Mouse (Mus musculus) embryonic fibroblast, embryonic 13.5 days (primary cell): ENCODE results near the gene Gpatch4. TPM values are rescaled to one million over a fixed set of nuclear protein-coding genes. Genes with fewer than 3 reads are reported as not detected.

ENCODE experiments used
- H3K27ac ChIP-seq: 2 replicates; pipeline ENCODE4 v1.5.1; 2012; ENCODE audit warnings: low read length, control low read depth, inconsistent platforms; ENCODE audit not compliant: insufficient read depth
- H3K4me1 ChIP-seq: 2 replicates; pipeline ENCODE4 v1.6.1; 2011; ENCODE audit warnings: low read length; ENCODE audit not compliant: control insufficient read depth, insufficient read depth
- H3K4me3 ChIP-seq: 2 replicates; pipeline ENCODE4 v1.5.1; 2011; ENCODE audit warnings: mild to moderate bottlenecking, control low read depth, low read length; ENCODE audit not compliant: insufficient read depth
- CTCF ChIP-seq: IDR thresholded peaks from 2 replicates; pipeline ENCODE4 v1.5.1; 2011; ENCODE audit warnings: mild to moderate bottlenecking, control low read depth, low read length, moderate library complexity, borderline replicate concordance; ENCODE audit not compliant: insufficient read depth
- POLR2A ChIP-seq: IDR thresholded peaks from 2 replicates; pipeline ENCODE4 v1.6.1; 2011; ENCODE audit warnings: low read depth, mild to moderate bottlenecking, control low read depth, low read length, moderate library complexity
- polyA plus RNA-seq: library from polyadenylated mRNA; stranded (reverse); fragments of >200 nt; gene quantifications from 2 replicates; pipeline ENCODE4 v1.2.4, GENCODE M21; 2011; ENCODE audit warnings: low read depth; ENCODE audit not compliant: missing spikeins, insufficient read length

Gene Gpatch4
- 20.1 and 23.3 TPM in 2 replicates for polyA plus RNA-seq

DNA sequence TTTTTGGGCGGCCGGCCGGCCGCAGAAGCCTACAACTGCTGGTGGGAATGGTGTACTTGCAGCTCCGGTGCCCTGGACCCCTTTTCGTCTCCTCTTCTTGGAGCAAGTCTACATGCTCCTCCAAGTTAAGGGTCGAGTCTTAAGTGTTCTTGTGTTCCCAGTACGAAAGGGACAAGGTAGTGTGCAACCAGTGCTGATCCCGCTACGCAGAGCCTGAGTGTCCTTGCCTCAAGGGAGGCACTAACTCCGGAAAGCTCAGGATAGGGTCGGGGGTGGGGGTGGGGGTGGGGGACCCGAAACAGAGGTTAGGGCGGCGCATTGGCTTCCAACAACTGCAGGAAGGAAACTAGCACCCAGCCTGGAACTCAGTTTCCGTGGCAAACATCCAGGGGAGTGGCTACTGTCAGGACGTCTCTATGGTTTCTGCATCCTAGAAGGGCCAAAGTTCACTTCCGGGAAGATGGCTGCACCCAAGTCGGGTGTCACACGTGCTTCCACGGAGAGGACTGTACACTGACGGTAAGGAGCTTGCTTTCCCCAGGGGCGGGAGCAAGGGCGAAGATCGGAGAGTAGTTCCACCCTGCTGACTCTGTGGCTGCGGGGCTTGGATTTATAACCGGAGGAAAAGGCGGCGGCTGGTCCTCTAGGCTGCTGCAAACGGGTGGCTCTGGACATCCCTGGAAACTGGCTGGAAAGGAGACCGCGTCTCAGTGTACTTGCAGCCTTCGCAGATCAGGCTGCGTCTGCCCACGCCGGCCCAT, at the start of gene Gpatch4:
TSS of gene Gpatch4 (plus strand) at position 448 of the 761 bp plus-strand sequence.
- Histone ChIP-seq H3K4me1 (no peaks in the 10 kb centered on the region), H3K4me3 (peak within 1 kb of the TSS; percentile 75), H3K27ac (no peak within 1 kb of the TSS; the same call in 1 of the 2 replicates)
- TF ChIP-seq CTCF (no peak), POLR2A (peak; percentile 72)

DNA sequence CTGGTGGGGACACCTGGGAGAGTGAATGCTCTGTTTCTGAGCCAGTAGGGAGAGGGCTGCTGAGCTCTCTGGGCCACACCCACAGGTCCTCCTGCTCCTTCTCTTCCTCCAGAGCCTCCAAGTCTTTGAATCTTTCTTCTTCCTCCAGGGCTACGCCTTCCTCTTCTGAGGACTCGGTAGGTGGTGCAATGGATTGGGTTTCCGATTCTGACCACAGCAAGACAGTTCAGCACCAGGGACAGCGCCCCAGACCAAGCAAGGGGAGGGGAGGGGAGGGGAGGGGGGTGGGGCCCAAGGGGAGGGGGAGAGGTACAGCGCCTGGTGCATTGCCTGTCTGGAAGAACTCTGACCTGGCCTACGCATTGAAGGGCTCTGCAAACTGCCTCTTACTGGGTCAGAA, 49.5 kb upstream of the Gpatch4 start:
- TF ChIP-seq POLR2A (no peak), CTCF (no peak)
- no peak overlapping the region for H3K27ac ChIP-seq
- H3K4me3 ChIP-seq = no peak overlapping the region
- H3K4me1 ChIP-seq = no peaks in the 10 kb centered on the region

DNA sequence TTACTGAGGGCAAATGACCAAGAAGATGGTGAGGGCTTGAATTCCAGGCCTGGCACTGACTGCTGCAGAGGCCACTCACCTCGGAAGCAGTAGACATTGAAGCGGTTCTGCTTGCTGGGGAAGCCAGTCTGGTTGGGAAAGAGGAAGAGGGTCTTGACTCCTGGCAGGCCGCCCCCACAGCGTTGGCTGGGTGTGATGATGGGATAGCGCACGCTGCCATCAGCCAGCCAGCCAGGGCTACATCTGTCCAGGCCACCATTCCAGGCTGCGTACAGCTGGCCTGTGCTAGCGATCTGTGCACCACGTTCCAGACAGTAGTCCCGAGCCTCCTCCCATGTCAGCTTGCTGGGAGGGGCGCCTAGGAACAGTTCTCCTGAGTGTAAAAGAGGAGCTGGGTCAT, 47.6 kb upstream of the Gpatch4 start:
- TF ChIP-seq POLR2A (no peak), CTCF (no peak)
- Histone ChIP-seq H3K27ac (no peak overlapping the region), H3K4me1 (no peaks in the 10 kb centered on the region), H3K4me3 (no peak overlapping the region)

DNA sequence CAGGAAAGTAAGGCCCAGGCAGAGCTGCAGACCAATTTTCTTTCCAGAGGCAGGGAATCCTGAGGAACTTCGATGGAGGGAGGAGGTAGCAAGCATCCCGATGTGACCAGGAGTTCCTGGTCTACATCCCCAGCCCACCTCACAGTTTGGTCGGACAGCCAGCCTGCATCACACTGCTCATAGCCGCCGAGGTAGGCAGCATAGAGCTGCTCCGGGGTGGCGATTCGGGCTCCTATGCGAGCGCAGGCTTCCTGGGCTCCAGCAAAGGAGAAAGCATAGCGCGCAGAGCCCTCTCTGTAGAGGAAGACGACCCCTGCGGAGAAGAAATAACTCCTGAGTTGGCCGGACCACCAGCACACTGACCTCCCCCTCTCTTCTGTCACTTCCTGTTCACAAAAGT, 46.5 kb upstream of the Gpatch4 start:
- H3K27ac ChIP-seq = no peak overlapping the region
- H3K4me1 ChIP-seq = no peaks in the 10 kb centered on the region
- no peak for TF ChIP-seq CTCF
- no peak overlapping the region for H3K4me3 ChIP-seq

DNA sequence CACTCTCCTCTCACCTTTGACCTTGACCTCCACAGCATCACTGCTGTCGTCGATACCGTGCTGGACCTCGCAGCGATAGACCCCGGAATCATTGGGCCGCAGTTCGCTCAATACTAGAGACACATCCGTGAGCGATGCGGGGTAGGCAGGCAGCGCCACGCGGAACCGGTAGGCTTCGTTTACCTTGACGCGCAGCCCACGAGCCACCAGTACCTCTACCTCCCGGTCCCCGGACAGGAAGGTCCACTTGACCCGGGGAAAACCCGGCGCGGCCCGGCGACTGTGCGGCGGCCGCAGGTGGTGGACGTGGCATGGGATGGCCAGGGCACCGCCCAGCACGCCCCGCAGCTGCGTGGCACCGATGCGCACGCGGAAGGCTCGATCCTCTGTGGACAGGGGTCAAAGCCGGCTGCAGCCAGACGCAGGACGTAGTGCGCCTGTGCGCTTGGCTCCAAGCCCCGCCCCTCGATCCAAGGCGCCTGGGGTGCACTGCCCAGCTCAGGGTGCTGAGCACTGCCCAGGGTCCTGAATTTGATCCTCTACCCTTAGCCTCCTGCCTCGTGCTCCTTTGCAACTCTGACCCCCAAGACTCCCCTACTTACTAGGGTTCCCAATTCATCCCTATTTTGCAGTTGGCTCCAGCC, 45.8 kb upstream of the Gpatch4 start:
- H3K27ac ChIP-seq = no peak overlapping the region
- peak overlapping the region; percentile 9 for H3K4me3 ChIP-seq
- no peaks in the 10 kb centered on the region for H3K4me1 ChIP-seq
- no peak for TF ChIP-seq CTCF
- no peak for TF ChIP-seq POLR2A

DNA sequence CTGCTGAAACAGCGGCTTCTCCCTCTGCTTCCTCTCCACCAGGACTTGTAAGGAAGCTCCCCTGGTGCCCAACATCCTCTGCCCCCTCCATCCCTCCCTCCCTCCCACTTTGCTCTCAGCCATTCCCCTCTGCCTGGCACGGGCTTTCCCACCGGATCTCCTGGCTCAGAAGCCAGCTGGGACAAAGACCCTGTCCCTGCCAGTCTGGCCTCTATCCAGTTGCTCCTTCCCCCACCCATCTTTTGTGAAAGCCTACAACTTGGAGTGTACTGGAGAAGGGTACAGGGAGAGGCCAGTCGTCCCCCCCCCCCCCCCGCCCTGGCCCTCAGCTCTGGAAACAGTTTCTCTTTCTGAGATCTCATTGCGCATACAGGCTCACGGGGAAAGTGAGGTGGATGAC, 44.2 kb upstream of the Gpatch4 start:
- Histone ChIP-seq H3K4me1 (no peaks in the 10 kb centered on the region), H3K27ac (no peak overlapping the region), H3K4me3 (no peak overlapping the region)
- TF ChIP-seq POLR2A (no peak), CTCF (no peak)

DNA sequence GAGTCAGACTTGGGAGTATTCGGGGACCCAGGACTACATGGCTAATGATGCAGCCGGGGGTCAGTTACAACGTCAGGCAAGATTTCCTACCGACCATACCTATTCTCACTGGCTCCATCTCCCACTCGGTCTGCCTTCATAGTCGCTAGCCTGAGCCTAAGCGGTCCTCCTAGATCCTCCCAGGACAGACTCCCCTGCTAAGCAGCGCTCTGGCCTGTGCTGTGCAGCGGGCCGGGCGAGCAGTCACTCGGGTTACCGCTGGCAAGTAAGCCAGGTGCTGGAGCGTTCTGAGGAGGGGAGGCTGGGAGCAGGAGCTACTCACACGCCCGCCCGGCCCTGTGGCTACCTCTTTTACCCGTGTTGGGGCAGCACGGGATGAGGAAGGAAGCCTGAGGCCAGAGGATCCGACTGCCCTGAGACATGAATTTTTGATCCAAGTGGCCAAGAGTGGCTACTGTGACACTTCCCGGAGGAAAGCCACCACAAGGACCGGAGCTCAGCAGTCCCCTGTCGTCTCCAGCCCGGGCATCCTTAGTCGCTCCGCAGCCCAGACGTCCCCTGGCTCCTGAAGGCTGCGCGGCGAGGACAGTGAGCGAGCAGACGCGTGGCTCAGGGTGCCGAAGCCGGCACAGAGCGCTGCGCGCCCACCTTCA, 43.5 kb upstream of the Gpatch4 start:
- H3K4me1 ChIP-seq = no peaks in the 10 kb centered on the region

DNA sequence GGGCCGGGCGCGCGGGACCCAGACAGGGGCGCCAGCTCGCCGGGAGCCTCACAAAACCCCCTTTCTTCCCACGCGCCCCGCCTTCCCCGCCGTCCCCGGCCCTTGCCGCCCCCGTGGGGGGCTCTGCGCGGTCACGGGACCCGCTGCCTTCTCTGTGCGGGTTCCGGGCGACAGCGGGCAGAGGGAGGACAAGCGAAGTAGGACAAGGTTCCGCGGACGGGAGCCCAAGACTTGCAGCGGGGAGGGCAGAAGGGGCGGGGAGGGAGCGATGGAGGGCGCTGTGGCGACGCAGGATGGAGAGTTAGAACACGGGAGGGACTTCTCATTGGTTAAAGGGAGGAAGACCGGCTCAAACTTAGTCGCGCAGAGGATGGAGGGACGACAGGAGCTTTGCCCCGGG, 42.7 kb upstream of the Gpatch4 start, which contains the start of gene Bcan:
TSS of gene Bcan (minus strand) at position 50 of the 400 bp plus-strand sequence.
- no peaks in the 10 kb centered on the region for H3K4me1 ChIP-seq
- no peak within 1 kb of the TSS for H3K4me3 ChIP-seq
- no peak for TF ChIP-seq CTCF
- TF ChIP-seq POLR2A = no peak
- H3K27ac ChIP-seq = no peak within 1 kb of the TSS

More for the DNA sequence above, 43.5 kb upstream of the Gpatch4 start:
- Histone ChIP-seq H3K27ac (no peak overlapping the region), H3K4me3 (no peak overlapping the region)
- TF ChIP-seq POLR2A (no peak), CTCF (no peak)

DNA sequence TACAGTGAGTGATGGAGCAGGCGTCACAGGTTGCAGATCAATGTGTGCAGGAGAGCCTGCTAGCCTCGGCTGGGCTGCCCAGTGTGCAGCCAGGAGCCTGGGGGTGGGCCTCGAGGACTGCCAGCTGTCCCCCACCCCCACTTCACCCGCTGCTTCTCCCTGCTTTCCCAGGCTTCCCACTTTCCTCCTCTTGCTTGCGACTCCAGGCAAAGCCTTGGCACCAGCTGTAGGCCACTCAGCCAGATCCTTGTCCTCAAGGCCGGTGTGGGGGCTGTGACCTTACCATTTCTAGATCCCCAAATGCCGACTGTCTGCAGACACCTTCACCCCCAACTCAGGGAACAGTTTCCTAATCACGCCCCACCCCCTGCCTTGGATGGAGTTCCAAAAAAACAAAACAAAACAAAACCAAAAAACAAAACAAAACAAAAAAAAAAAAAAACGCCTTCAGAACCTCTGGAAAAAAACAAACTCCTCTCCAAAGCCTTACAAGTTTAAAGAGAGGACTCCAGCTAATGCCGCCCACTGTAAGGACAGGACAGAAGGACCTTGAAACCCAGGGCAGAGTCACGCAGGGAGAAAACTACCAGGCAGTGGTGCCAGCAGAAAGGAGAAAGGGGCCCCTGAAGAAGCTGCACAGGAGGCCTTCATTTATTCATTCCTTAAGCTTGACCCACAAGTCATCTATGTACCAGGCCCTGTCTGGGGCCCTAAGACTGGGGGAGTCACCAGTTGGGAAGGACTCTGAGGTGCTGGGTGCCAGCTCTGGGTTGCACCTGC, 41.9 kb upstream of the Gpatch4 start:
- H3K4me3 ChIP-seq = no peak overlapping the region
- H3K4me1 ChIP-seq = no peaks in the 10 kb centered on the region
- no peak overlapping the region for H3K27ac ChIP-seq
- TF ChIP-seq POLR2A (no peak), CTCF (no peak)

DNA sequence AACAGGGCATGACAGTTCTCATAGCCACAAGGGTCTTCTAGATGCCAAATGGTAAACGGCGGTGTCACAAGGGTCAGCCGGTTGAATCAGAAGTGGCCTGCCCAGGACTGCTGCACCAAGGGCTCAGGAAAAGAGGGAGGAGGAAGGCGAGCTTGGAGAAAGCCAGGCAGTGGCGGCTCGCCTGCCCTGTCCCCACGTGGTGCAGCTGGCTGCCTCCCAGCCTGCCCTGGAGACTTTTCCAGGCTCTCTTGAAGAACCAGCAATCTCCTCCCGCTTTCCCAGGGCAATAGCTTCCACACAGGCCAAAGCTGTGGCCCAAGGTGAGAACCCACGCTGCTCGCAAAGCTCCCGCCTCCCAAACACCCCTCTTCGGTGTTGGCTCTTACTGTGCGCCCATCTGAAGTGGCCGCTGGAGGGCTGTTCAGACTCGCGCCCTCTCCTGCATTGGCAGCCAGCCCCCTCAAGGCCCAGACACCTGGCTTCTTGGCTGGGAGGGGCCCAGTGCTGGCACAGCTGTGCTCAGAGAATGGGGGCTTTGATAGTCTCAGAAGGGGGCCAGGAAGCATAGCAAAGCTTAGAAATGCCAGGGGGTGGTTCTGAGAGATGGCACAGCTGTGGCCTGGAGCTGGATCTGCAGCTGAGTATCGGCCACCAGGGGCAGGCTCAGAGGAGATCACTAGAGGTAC, 40.5 kb upstream of the Gpatch4 start:
- H3K4me1 ChIP-seq = no peaks in the 10 kb centered on the region
- no peak overlapping the region for H3K4me3 ChIP-seq
- H3K27ac ChIP-seq = no peak overlapping the region
- TF ChIP-seq POLR2A = no peak
- no peak for TF ChIP-seq CTCF
